Mouse (Mus musculus): ENCODE measurements around the gene Trim71. TPM values are rescaled to one million over a fixed set of nuclear protein-coding genes. Genes with fewer than 3 reads are reported as not detected.

Trim71 gene
- polyA plus RNA-seq, 1 experiment = not detected

GRCm38 (mm10) chr9:114556276-114556855, 7.8 kb downstream of the Trim71 start:
- no peaks in the 10 kb centered on the region for H3K36me3 ChIP-seq (ENCODE audit: control insufficient read depth, insufficient read depth, low read length)
- TF ChIP-seq CTCF (IDR thresholded peaks at IDR 0.05; ENCODE audit: extremely low read depth, insufficient read length, insufficient replicate concordance, low read depth, low read length) = no peak
- TF ChIP-seq POLR2A (IDR thresholded peaks at IDR 0.05; ENCODE audit: low read depth, low read length) = no peak
- H3K4me1 ChIP-seq (ENCODE audit: control insufficient read depth, insufficient read depth, insufficient read length, low read length) = no peaks in the 10 kb centered on the region
- H3K27me3 ChIP-seq (ENCODE audit: control insufficient read depth, insufficient read depth, low read length) = peaks cover 36% of the 10 kb centered on the region
- WGBS = 66% methylated on average over 10 of the region's 10 CpGs
- no peak overlapping the region for H3K27ac ChIP-seq (ENCODE audit: insufficient read depth, low read depth, low read length)
- no peak overlapping the region for H3K4me3 ChIP-seq (ENCODE audit: low read depth, low read length)

- peaks cover 18% of the 10 kb centered on the region; the same call in 1 of the 2 replicates for H3K27me3 ChIP-seq (ENCODE audit: control insufficient read depth, insufficient read depth, low read length)
- no peaks in the 10 kb centered on the region for H3K4me1 ChIP-seq (ENCODE audit: control insufficient read depth, insufficient read depth, insufficient read length, low read length)
- H3K36me3 ChIP-seq (ENCODE audit: control insufficient read depth, insufficient read depth, low read length) = no peaks in the 10 kb centered on the region
- 27% methylated on average over 5 of the region's 5 CpGs for WGBS
- TF ChIP-seq POLR2A (IDR thresholded peaks at IDR 0.05; ENCODE audit: low read depth, low read length) (no peak), CTCF (IDR thresholded peaks at IDR 0.05; ENCODE audit: extremely low read depth, insufficient read length, insufficient replicate concordance, low read depth, low read length) (no peak)
- H3K27ac ChIP-seq (ENCODE audit: insufficient read depth, low read depth, low read length) = no peak overlapping the region
- no peak overlapping the region for H3K4me3 ChIP-seq (ENCODE audit: low read depth, low read length)
Measured at GRCm38 (mm10) chr9:114554355-114554979, 9.7 kb downstream of the Trim71 start.

- TF ChIP-seq POLR2A (IDR thresholded peaks at IDR 0.05; ENCODE audit: low read depth, low read length) = no peak
- no peak for TF ChIP-seq CTCF (IDR thresholded peaks at IDR 0.05; ENCODE audit: extremely low read depth, insufficient read length, insufficient replicate concordance, low read depth, low read length)
Measured at GRCm38 (mm10) chr9:114553828-114554227, 10.3 kb downstream of the Trim71 start.

GRCm38 (mm10) chr9:114550033-114550432, 14.1 kb downstream of the Trim71 start:
- H3K27me3 ChIP-seq (ENCODE audit: control insufficient read depth, insufficient read depth, low read length) = 0 out of 2 replicates have a peak, but pooled peaks cover 2% of the 10 kb centered on the region
- TF ChIP-seq POLR2A (IDR thresholded peaks at IDR 0.05; ENCODE audit: low read depth, low read length) (no peak), CTCF (IDR thresholded peaks at IDR 0.05; ENCODE audit: extremely low read depth, insufficient read length, insufficient replicate concordance, low read depth, low read length) (no peak)
- WGBS = 81% methylated on average over 6 of the region's 6 CpGs
- H3K4me1 ChIP-seq (ENCODE audit: control insufficient read depth, insufficient read depth, insufficient read length, low read length) = peaks cover 5% of the 10 kb centered on the region
- no peaks in the 10 kb centered on the region for H3K36me3 ChIP-seq (ENCODE audit: control insufficient read depth, insufficient read depth, low read length)
- no peak overlapping the region for H3K27ac ChIP-seq (ENCODE audit: insufficient read depth, low read depth, low read length)
- no peak overlapping the region for H3K4me3 ChIP-seq (ENCODE audit: low read depth, low read length)

More at GRCm38 (mm10) chr9:114553828-114554227, 10.3 kb downstream of the Trim71 start:
- Histone ChIP-seq H3K27ac (ENCODE audit: insufficient read depth, low read depth, low read length) (no peak overlapping the region), H3K27me3 (ENCODE audit: control insufficient read depth, insufficient read depth, low read length) (peaks cover 15% of the 10 kb centered on the region; the same call in 1 of the 2 replicates), H3K4me1 (ENCODE audit: control insufficient read depth, insufficient read depth, insufficient read length, low read length) (no peaks in the 10 kb centered on the region), H3K4me3 (ENCODE audit: low read depth, low read length) (no peak overlapping the region), H3K36me3 (ENCODE audit: control insufficient read depth, insufficient read depth, low read length) (no peaks in the 10 kb centered on the region)

- 0 out of 2 replicates have a peak, but pooled peaks cover 2% of the 10 kb centered on the region for H3K27me3 ChIP-seq (ENCODE audit: control insufficient read depth, insufficient read depth, low read length)
- H3K36me3 ChIP-seq (ENCODE audit: control insufficient read depth, insufficient read depth, low read length) = no peaks in the 10 kb centered on the region
- H3K27ac ChIP-seq (ENCODE audit: insufficient read depth, low read depth, low read length) = no peak overlapping the region
- 94% methylated on average over 5 of the region's 5 CpGs for WGBS
- no peak overlapping the region for H3K4me3 ChIP-seq (ENCODE audit: low read depth, low read length)
- TF ChIP-seq CTCF (IDR thresholded peaks at IDR 0.05; ENCODE audit: extremely low read depth, insufficient read length, insufficient replicate concordance, low read depth, low read length) = no peak
- no peak for TF ChIP-seq POLR2A (IDR thresholded peaks at IDR 0.05; ENCODE audit: low read depth, low read length)
- H3K4me1 ChIP-seq (ENCODE audit: control insufficient read depth, insufficient read depth, insufficient read length, low read length) = peaks cover 7% of the 10 kb centered on the region
Measured at GRCm38 (mm10) chr9:114549117-114549516, 15.1 kb downstream of the Trim71 start.

- TF ChIP-seq CTCF (IDR thresholded peaks at IDR 0.05; ENCODE audit: extremely low read depth, insufficient read length, insufficient replicate concordance, low read depth, low read length) (no peak), POLR2A (IDR thresholded peaks at IDR 0.05; ENCODE audit: low read depth, low read length) (no peak)
Measured at GRCm38 (mm10) chr9:114548496-114548895, 15.7 kb downstream of the Trim71 start.

GRCm38 (mm10) chr9:114547643-114548077, 16.5 kb downstream of the Trim71 start:
- Histone ChIP-seq H3K4me3 (ENCODE audit: low read depth, low read length) (no peak overlapping the region), H3K27me3 (ENCODE audit: control insufficient read depth, insufficient read depth, low read length) (0 out of 2 replicates have a peak, but pooled peaks cover 2% of the 10 kb centered on the region), H3K36me3 (ENCODE audit: control insufficient read depth, insufficient read depth, low read length) (no peaks in the 10 kb centered on the region), H3K27ac (ENCODE audit: insufficient read depth, low read depth, low read length) (no peak overlapping the region), H3K4me1 (ENCODE audit: control insufficient read depth, insufficient read depth, insufficient read length, low read length) (peaks cover 8% of the 10 kb centered on the region)
- TF ChIP-seq CTCF (IDR thresholded peaks at IDR 0.05; ENCODE audit: extremely low read depth, insufficient read length, insufficient replicate concordance, low read depth, low read length) = no peak
- TF ChIP-seq POLR2A (IDR thresholded peaks at IDR 0.05; ENCODE audit: low read depth, low read length) = no peak
- 25% methylated on average over 6 of the region's 6 CpGs for WGBS

More at GRCm38 (mm10) chr9:114548496-114548895, 15.7 kb downstream of the Trim71 start:
- H3K27ac ChIP-seq (ENCODE audit: insufficient read depth, low read depth, low read length) = no peak overlapping the region
- 69% methylated on average over 4 of the region's 4 CpGs for WGBS
- H3K36me3 ChIP-seq (ENCODE audit: control insufficient read depth, insufficient read depth, low read length) = no peaks in the 10 kb centered on the region
- peaks cover 8% of the 10 kb centered on the region for H3K4me1 ChIP-seq (ENCODE audit: control insufficient read depth, insufficient read depth, insufficient read length, low read length)
- 0 out of 2 replicates have a peak, but pooled peaks cover 2% of the 10 kb centered on the region for H3K27me3 ChIP-seq (ENCODE audit: control insufficient read depth, insufficient read depth, low read length)
- no peak overlapping the region for H3K4me3 ChIP-seq (ENCODE audit: low read depth, low read length)

All from small intestine, adult 2 months (tissue).